Mouse (Mus musculus): ENCODE results near the gene Col12a1. TPM values are rescaled to one million over a fixed set of nuclear protein-coding genes. Genes with fewer than 3 reads are reported as not detected.

Gene Col12a1
- polyA plus RNA-seq, 1 experiment from 2014 or later = 13.3 TPM

DNA sequence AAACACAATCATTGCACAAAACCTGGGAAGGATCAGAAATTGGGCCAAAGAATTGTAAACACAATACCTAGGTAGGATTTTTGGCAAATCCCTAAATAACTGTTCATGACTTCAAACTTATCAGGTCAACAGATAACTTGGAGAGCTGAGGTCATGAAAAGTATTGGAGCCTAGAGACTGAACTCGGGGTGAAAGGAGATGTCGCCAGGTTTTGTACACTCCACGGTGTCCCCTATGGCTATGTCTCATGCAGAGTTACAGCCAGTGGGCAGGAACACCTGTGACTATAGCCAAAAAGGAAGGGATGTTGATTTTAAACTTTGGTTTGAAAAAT, 118.4 kb downstream of the Col12a1 start:
- H3K4me2 ChIP-seq (ENCODE audit: low read depth, low read length) = no peak overlapping the region
- H3K27me3 ChIP-seq (ENCODE audit: control insufficient read depth, insufficient read depth, low read length) = no peaks in the 10 kb centered on the region
- ATAC-seq (ENCODE audit: low read depth) = no peak
- H3K4me3 ChIP-seq (ENCODE audit: low read depth, low read length) = no peak overlapping the region
- H3K36me3 ChIP-seq (ENCODE audit: control insufficient read depth, insufficient read depth, low read length) = no peaks in the 10 kb centered on the region
- H3K9ac ChIP-seq (replicated peaks; ENCODE audit: low read depth, low read length) = no peak overlapping the region
- 92% methylated on average over 3 of the region's 3 CpGs for WGBS
- no peak overlapping the region for H3K27ac ChIP-seq (ENCODE audit: low read depth, low read length)
- H3K9me3 ChIP-seq (ENCODE audit: control insufficient read depth, low read length) = no peaks in the 10 kb centered on the region
- H3K4me1 ChIP-seq (ENCODE audit: control insufficient read depth, insufficient read depth, low read length) = no peaks in the 10 kb centered on the region

- H3K9ac ChIP-seq (replicated peaks; ENCODE audit: low read depth, low read length) = no peak overlapping the region
- peak; percentile 76 for ATAC-seq (ENCODE audit: low read depth)
- no peak overlapping the region for H3K4me3 ChIP-seq (ENCODE audit: low read depth, low read length)
- H3K27ac ChIP-seq (ENCODE audit: low read depth, low read length) = no peak overlapping the region
- H3K36me3 ChIP-seq (ENCODE audit: control insufficient read depth, insufficient read depth, low read length) = no peaks in the 10 kb centered on the region
- no peak overlapping the region for H3K4me2 ChIP-seq (ENCODE audit: low read depth, low read length)
- no peaks in the 10 kb centered on the region for H3K27me3 ChIP-seq (ENCODE audit: control insufficient read depth, insufficient read depth, low read length)
- WGBS = 67% methylated on average over 20 of the region's 20 CpGs
- no peaks in the 10 kb centered on the region for H3K4me1 ChIP-seq (ENCODE audit: control insufficient read depth, insufficient read depth, low read length)
- H3K9me3 ChIP-seq (ENCODE audit: control insufficient read depth, low read length) = no peaks in the 10 kb centered on the region
Measured at GRCm38 (mm10) chr9:79599395-79600236, 119.0 kb downstream of the Col12a1 start.

GRCm38 (mm10) chr9:79598578-79598977, 120.1 kb downstream of the Col12a1 start:
- no peaks in the 10 kb centered on the region for H3K27me3 ChIP-seq (ENCODE audit: control insufficient read depth, insufficient read depth, low read length)
- WGBS = 69% methylated on average over 1 of the region's 1 CpGs

GRCm38 (mm10) chr9:79586415-79587195, 132.0 kb downstream of the Col12a1 start:
- Histone ChIP-seq H3K4me2 (ENCODE audit: low read depth, low read length) (no peak overlapping the region), H3K27me3 (ENCODE audit: control insufficient read depth, insufficient read depth, low read length) (no peaks in the 10 kb centered on the region), H3K36me3 (ENCODE audit: control insufficient read depth, insufficient read depth, low read length) (no peaks in the 10 kb centered on the region), H3K4me1 (ENCODE audit: control insufficient read depth, insufficient read depth, low read length) (no peaks in the 10 kb centered on the region), H3K9me3 (ENCODE audit: control insufficient read depth, low read length) (no peaks in the 10 kb centered on the region), H3K27ac (ENCODE audit: low read depth, low read length) (no peak overlapping the region), H3K4me3 (ENCODE audit: low read depth, low read length) (no peak overlapping the region), H3K9ac (replicated peaks; ENCODE audit: low read depth, low read length) (no peak overlapping the region)
- ATAC-seq (ENCODE audit: low read depth) = no peak
- 85% methylated on average over 4 of the region's 4 CpGs for WGBS

More at GRCm38 (mm10) chr9:79598578-79598977, 120.1 kb downstream of the Col12a1 start:
- Histone ChIP-seq H3K27ac (ENCODE audit: low read depth, low read length) (no peak overlapping the region), H3K4me1 (ENCODE audit: control insufficient read depth, insufficient read depth, low read length) (no peaks in the 10 kb centered on the region), H3K36me3 (ENCODE audit: control insufficient read depth, insufficient read depth, low read length) (no peaks in the 10 kb centered on the region), H3K4me3 (ENCODE audit: low read depth, low read length) (no peak overlapping the region), H3K4me2 (ENCODE audit: low read depth, low read length) (no peak overlapping the region), H3K9ac (replicated peaks; ENCODE audit: low read depth, low read length) (no peak overlapping the region), H3K9me3 (ENCODE audit: control insufficient read depth, low read length) (no peaks in the 10 kb centered on the region)
- no peak for ATAC-seq (ENCODE audit: low read depth)

- H3K27me3 ChIP-seq (ENCODE audit: control insufficient read depth, insufficient read depth, low read length) = no peaks in the 10 kb centered on the region
- WGBS = 92% methylated on average over 5 of the region's 5 CpGs
- no peak overlapping the region for H3K9ac ChIP-seq (replicated peaks; ENCODE audit: low read depth, low read length)
- H3K9me3 ChIP-seq (ENCODE audit: control insufficient read depth, low read length) = no peaks in the 10 kb centered on the region
- no peaks in the 10 kb centered on the region for H3K4me1 ChIP-seq (ENCODE audit: control insufficient read depth, insufficient read depth, low read length)
- no peaks in the 10 kb centered on the region for H3K36me3 ChIP-seq (ENCODE audit: control insufficient read depth, insufficient read depth, low read length)
- no peak for ATAC-seq (ENCODE audit: low read depth)
- H3K4me3 ChIP-seq (ENCODE audit: low read depth, low read length) = no peak overlapping the region
- no peak overlapping the region for H3K27ac ChIP-seq (ENCODE audit: low read depth, low read length)
- no peak overlapping the region for H3K4me2 ChIP-seq (ENCODE audit: low read depth, low read length)
Measured at GRCm38 (mm10) chr9:79566838-79567237, 151.8 kb downstream of the Col12a1 start.

GRCm38 (mm10) chr9:79553297-79553696, 165.3 kb downstream of the Col12a1 start:
- H3K9ac ChIP-seq (replicated peaks; ENCODE audit: low read depth, low read length) = no peak overlapping the region
- WGBS = 88% methylated on average over 2 of the region's 2 CpGs
- no peaks in the 10 kb centered on the region for H3K9me3 ChIP-seq (ENCODE audit: control insufficient read depth, low read length)
- no peaks in the 10 kb centered on the region for H3K4me1 ChIP-seq (ENCODE audit: control insufficient read depth, insufficient read depth, low read length)
- H3K27ac ChIP-seq (ENCODE audit: low read depth, low read length) = no peak overlapping the region
- no peak overlapping the region for H3K4me2 ChIP-seq (ENCODE audit: low read depth, low read length)
- H3K4me3 ChIP-seq (ENCODE audit: low read depth, low read length) = no peak overlapping the region
- no peak for ATAC-seq (ENCODE audit: low read depth)
- no peaks in the 10 kb centered on the region for H3K36me3 ChIP-seq (ENCODE audit: control insufficient read depth, insufficient read depth, low read length)
- no peaks in the 10 kb centered on the region for H3K27me3 ChIP-seq (ENCODE audit: control insufficient read depth, insufficient read depth, low read length)

Other genes with a start within 250 kb of the Col12a1 start
- 819 and 952 TPM in 2 replicates for gene Cox7a2, start 41.0 kb upstream of the Col12a1 start, polyA plus RNA-seq (2014; fragmentation: Nextera tagmentation; extraction: Ambion mirVana)
- 124 and 137 TPM in 2 replicates for gene Tmem30a, start 74.7 kb upstream of the Col12a1 start, polyA plus RNA-seq (2014; fragmentation: Nextera tagmentation; extraction: Ambion mirVana)